Mouse (Mus musculus): ENCODE measurements around the gene Acsl6. TPM values are rescaled to one million over a fixed set of nuclear protein-coding genes. Genes with fewer than 3 reads are reported as not detected.
A peak's percentile ranks its signal among the peaks of the same experiment; 100 is the strongest.

Acsl6 gene
- polyA plus RNA-seq, 1 experiment from 2014 or later: 22.4 TPM

DNA sequence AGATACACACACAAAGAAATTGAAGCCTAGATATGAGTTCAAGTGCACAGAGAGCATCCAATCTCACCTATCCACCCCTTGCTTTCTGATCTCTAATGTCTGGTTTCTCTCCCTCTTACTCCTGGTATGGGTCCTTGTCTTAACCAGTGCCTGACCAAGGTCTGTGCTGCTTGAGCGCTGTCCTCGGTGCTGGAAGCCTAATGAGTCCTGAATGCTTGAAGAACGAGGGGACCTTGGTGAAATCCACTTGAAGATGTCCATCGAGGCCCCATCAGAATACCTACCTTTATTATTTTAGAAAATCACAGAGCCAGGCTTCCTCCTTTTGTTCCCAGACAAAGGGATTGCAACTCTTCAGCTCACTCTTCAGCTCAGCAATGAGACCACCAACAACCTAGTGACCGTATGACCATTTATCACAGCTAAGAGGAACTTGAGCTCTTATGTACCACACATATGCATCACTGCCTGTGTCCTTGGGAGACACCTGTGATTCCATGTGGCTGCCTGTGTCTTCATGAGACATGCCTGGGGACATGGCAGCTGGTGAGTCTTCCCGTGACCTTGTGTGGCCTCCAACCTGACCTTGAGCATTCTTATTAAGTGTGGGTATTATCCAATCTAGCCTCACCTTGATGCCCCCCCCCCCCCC lies 396 bp upstream of the Acsl6 start:
- no peak overlapping the region for H3K27ac ChIP-seq (ENCODE audit: low read depth, low read length)
- DNase-seq (ENCODE audit: low spot score, missing footprints) (peak; percentile 89), ATAC-seq (ENCODE audit: low FRiP score) (peak; percentile 10; the same call in 1 of the 2 replicates)
- H3K9ac ChIP-seq (ENCODE audit: low read length): peak overlapping the region; percentile 12; the same call in 1 of the 2 replicates
- no peaks in the 10 kb centered on the region for H3K36me3 ChIP-seq (ENCODE audit: control insufficient read depth, insufficient read depth, low read length)
- WGBS: 21% methylated on average over 6 of the region's 6 CpGs
- H3K4me1 ChIP-seq (ENCODE audit: control insufficient read depth, insufficient read depth, low read length): peaks cover 19% of the 10 kb centered on the region
- no peaks in the 10 kb centered on the region for H3K27me3 ChIP-seq (ENCODE audit: control insufficient read depth, insufficient read depth, low read length)
- no peaks in the 10 kb centered on the region for H3K9me3 ChIP-seq (ENCODE audit: control insufficient read depth, low read length)
- peak overlapping the region; percentile 47 for H3K4me3 ChIP-seq (ENCODE audit: low read depth, low read length)
- peak overlapping the region; percentile 58 for H3K4me2 ChIP-seq

GRCm38 (mm10) chr11:54304471-54304873 lies 874 bp downstream of the Acsl6 start:
- peaks cover 19% of the 10 kb centered on the region for H3K4me1 ChIP-seq (ENCODE audit: control insufficient read depth, insufficient read depth, low read length)
- no peaks in the 10 kb centered on the region for H3K9me3 ChIP-seq (ENCODE audit: control insufficient read depth, low read length)
- ATAC-seq (ENCODE audit: low FRiP score) (peak; percentile 36; the same call in 1 of the 2 replicates), DNase-seq (ENCODE audit: low spot score, missing footprints) (no peak)
- H3K36me3 ChIP-seq (ENCODE audit: control insufficient read depth, insufficient read depth, low read length): no peaks in the 10 kb centered on the region
- H3K4me3 ChIP-seq (ENCODE audit: low read depth, low read length): peak overlapping the region; percentile 47
- H3K4me2 ChIP-seq: peak overlapping the region; percentile 58
- H3K27ac ChIP-seq (ENCODE audit: low read depth, low read length): peak overlapping the region; percentile 22
- WGBS: 2% methylated on average over 7 of the region's 7 CpGs
- no peaks in the 10 kb centered on the region for H3K27me3 ChIP-seq (ENCODE audit: control insufficient read depth, insufficient read depth, low read length)
- H3K9ac ChIP-seq (ENCODE audit: low read length): peak overlapping the region; percentile 92

- no peak overlapping the region for H3K27ac ChIP-seq (ENCODE audit: low read depth, low read length)
- H3K4me3 ChIP-seq (ENCODE audit: low read depth, low read length): peak overlapping the region; percentile 47; the same call in 1 of the 2 replicates
- no peaks in the 10 kb centered on the region for H3K9me3 ChIP-seq (ENCODE audit: control insufficient read depth, low read length)
- WGBS: 50% methylated on average over 3 of the region's 3 CpGs
- peak; percentile 56 for DNase-seq (ENCODE audit: low spot score, missing footprints)
- no peaks in the 10 kb centered on the region for H3K27me3 ChIP-seq (ENCODE audit: control insufficient read depth, insufficient read depth, low read length)
- H3K9ac ChIP-seq (ENCODE audit: low read length): peak overlapping the region; percentile 92
- no peaks in the 10 kb centered on the region for H3K36me3 ChIP-seq (ENCODE audit: control insufficient read depth, insufficient read depth, low read length)
- no peak for ATAC-seq (ENCODE audit: low FRiP score)
- H3K4me2 ChIP-seq: peak overlapping the region; percentile 58
- peaks cover 19% of the 10 kb centered on the region for H3K4me1 ChIP-seq (ENCODE audit: control insufficient read depth, insufficient read depth, low read length)
These were observed 1.7 kb downstream of the Acsl6 start for GRCm38 (mm10) chr11:54305331-54305730.

DNA sequence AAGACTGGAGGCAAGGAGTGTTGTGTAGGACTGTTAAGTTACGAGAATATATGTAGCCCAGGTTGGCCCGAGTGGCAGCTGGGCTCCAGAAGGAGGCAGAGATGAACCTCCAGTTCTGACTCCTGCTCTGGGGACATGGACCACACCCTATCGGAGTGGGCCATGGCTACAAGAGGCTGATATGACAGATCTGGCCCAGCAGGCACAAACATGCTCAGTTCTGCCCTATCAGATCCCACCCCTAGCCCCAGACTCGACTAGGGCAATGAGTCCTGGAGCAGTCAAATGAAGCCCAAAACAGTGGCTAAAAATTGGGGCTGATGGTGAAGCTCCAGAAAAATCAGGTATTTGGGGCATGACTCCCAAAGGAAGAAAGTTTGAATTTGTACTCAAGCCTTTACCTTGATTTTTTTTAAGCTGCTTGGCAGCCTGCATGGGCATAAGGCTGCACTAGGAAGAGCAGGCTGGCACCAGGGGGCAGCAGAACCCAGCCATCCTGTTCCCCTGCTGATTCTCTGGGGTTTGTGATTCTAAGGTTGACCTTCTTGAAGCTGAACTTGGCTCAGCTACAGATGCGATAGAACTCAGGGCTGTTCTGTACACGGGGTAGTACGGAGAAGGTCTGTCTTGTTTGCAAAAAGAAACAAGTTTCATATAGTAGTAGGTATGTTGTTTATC lies 3.7 kb downstream of the Acsl6 start:
- no peaks in the 10 kb centered on the region for H3K27me3 ChIP-seq (ENCODE audit: control insufficient read depth, insufficient read depth, low read length)
- ATAC-seq (ENCODE audit: low FRiP score): no peak
- H3K4me3 ChIP-seq (ENCODE audit: low read depth, low read length): no peak overlapping the region
- H3K36me3 ChIP-seq (ENCODE audit: control insufficient read depth, insufficient read depth, low read length): no peaks in the 10 kb centered on the region
- DNase-seq (ENCODE audit: low spot score, missing footprints): no peak
- 81% methylated on average over 7 of the region's 7 CpGs for WGBS
- H3K9me3 ChIP-seq (ENCODE audit: control insufficient read depth, low read length): no peaks in the 10 kb centered on the region
- no peak overlapping the region for H3K27ac ChIP-seq (ENCODE audit: low read depth, low read length)
- no peak overlapping the region for H3K4me2 ChIP-seq
- H3K4me1 ChIP-seq (ENCODE audit: control insufficient read depth, insufficient read depth, low read length): peaks cover 35% of the 10 kb centered on the region
- no peak overlapping the region for H3K9ac ChIP-seq (ENCODE audit: low read length)

- Histone ChIP-seq H3K36me3 (ENCODE audit: control insufficient read depth, insufficient read depth, low read length) (no peaks in the 10 kb centered on the region), H3K9me3 (ENCODE audit: control insufficient read depth, low read length) (no peaks in the 10 kb centered on the region), H3K27ac (ENCODE audit: low read depth, low read length) (no peak overlapping the region), H3K4me3 (ENCODE audit: low read depth, low read length) (no peak overlapping the region), H3K27me3 (ENCODE audit: control insufficient read depth, insufficient read depth, low read length) (no peaks in the 10 kb centered on the region), H3K4me1 (ENCODE audit: control insufficient read depth, insufficient read depth, low read length) (peaks cover 54% of the 10 kb centered on the region), H3K9ac (ENCODE audit: low read length) (no peak overlapping the region), H3K4me2 (no peak overlapping the region)
- 85% methylated on average over 2 of the region's 2 CpGs for WGBS
- no peak for ATAC-seq (ENCODE audit: low FRiP score)
- no peak for DNase-seq (ENCODE audit: low spot score, missing footprints)
These were observed 7.0 kb downstream of the Acsl6 start for GRCm38 (mm10) chr11:54310588-54310987.

- no peaks in the 10 kb centered on the region for H3K27me3 ChIP-seq (ENCODE audit: control insufficient read depth, insufficient read depth, low read length)
- ATAC-seq (ENCODE audit: low FRiP score) (peak; percentile 77), DNase-seq (ENCODE audit: low spot score, missing footprints) (peak; percentile 90)
- peaks cover 45% of the 10 kb centered on the region for H3K4me1 ChIP-seq (ENCODE audit: control insufficient read depth, insufficient read depth, low read length)
- H3K4me3 ChIP-seq (ENCODE audit: low read depth, low read length): no peak overlapping the region
- peak overlapping the region; percentile 30; the same call in 1 of the 2 replicates for H3K9ac ChIP-seq (ENCODE audit: low read length)
- no peaks in the 10 kb centered on the region for H3K36me3 ChIP-seq (ENCODE audit: control insufficient read depth, insufficient read depth, low read length)
- H3K4me2 ChIP-seq: no peak overlapping the region; the same call in 1 of the 2 replicates
- no peaks in the 10 kb centered on the region for H3K9me3 ChIP-seq (ENCODE audit: control insufficient read depth, low read length)
- H3K27ac ChIP-seq (ENCODE audit: low read depth, low read length): peak overlapping the region; percentile 52
- WGBS: 7% methylated on average over 5 of the region's 5 CpGs
These were observed 8.4 kb downstream of the Acsl6 start for GRCm38 (mm10) chr11:54312021-54312420.

- Histone ChIP-seq H3K9ac (ENCODE audit: low read length) (0 out of 2 replicates have a peak overlapping the region, but pooled peaks have one; percentile 38), H3K36me3 (ENCODE audit: control insufficient read depth, insufficient read depth, low read length) (no peaks in the 10 kb centered on the region; the same call in 1 of the 2 replicates), H3K4me2 (no peak overlapping the region), H3K4me1 (ENCODE audit: control insufficient read depth, insufficient read depth, low read length) (peaks cover 45% of the 10 kb centered on the region), H3K4me3 (ENCODE audit: low read depth, low read length) (no peak overlapping the region), H3K27me3 (ENCODE audit: control insufficient read depth, insufficient read depth, low read length) (no peaks in the 10 kb centered on the region), H3K27ac (ENCODE audit: low read depth, low read length) (peak overlapping the region; percentile 52), H3K9me3 (ENCODE audit: control insufficient read depth, low read length) (no peaks in the 10 kb centered on the region)
- DNase-seq (ENCODE audit: low spot score, missing footprints) (peak; percentile 83), ATAC-seq (ENCODE audit: low FRiP score) (no peak)
- 39% methylated on average over 1 of the region's 1 CpGs for WGBS
These were observed 9.0 kb downstream of the Acsl6 start for GRCm38 (mm10) chr11:54312603-54313002.

DNA sequence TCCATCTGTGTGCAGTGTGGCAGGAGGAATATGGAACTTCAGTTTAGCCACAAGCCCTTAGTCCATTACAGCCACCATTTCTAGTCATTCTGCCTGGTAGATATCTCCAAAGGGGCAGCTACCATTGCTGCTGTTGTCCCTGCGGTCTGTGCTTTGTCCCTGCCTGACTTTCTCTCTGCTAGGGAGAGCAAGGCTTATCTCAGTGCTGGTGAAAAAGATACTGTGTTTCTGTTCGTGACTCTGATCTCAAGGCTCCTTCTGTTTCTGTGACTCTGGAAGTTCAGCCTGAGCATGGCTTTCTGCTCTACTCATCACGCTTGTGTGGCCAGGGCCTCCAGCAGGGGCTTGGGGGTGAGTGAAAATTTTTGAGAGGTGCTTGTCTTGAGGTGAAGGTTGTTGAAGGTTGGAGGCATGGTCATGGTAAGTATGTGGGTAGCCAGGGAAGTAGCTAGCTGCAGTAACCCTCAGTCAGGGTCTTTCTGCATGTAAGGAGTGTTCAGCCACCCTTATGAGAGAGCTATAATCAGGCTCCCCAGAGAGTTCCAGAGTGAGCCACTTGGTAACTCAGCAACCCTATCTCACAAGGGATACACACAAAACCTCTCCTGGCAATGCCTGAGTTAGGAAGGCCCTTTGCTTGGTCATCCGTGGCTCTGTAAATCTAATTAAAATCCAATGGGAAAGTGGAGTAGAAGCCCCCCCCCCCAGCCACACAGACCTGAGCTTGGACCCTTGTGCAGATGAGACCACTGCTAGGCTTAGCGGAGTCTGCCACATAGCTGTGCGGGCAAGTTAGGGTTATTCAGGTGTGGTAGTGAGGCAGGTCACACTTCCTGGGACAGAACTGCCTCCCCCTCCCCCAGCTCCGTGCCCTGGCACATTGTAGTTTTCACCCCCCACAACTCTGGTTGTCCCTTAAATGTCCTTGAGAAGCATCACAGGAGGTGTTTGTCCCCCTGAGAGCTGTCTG lies 10.1 kb downstream of the Acsl6 start:
- no peak for ATAC-seq (ENCODE audit: low FRiP score)
- 63% methylated on average over 7 of the region's 7 CpGs for WGBS
- no peak overlapping the region for H3K4me2 ChIP-seq
- peak overlapping the region; percentile 18; the same call in 1 of the 2 replicates for H3K9ac ChIP-seq (ENCODE audit: low read length)
- H3K4me3 ChIP-seq (ENCODE audit: low read depth, low read length): no peak overlapping the region
- no peaks in the 10 kb centered on the region for H3K27me3 ChIP-seq (ENCODE audit: control insufficient read depth, insufficient read depth, low read length)
- peaks cover 45% of the 10 kb centered on the region for H3K4me1 ChIP-seq (ENCODE audit: control insufficient read depth, insufficient read depth, low read length)
- no peaks in the 10 kb centered on the region for H3K9me3 ChIP-seq (ENCODE audit: control insufficient read depth, low read length)
- no peaks in the 10 kb centered on the region; the same call in 1 of the 2 replicates for H3K36me3 ChIP-seq (ENCODE audit: control insufficient read depth, insufficient read depth, low read length)
- no peak overlapping the region for H3K27ac ChIP-seq (ENCODE audit: low read depth, low read length)
- peak; percentile 82 for DNase-seq (ENCODE audit: low spot score, missing footprints)
